Mouse (Mus musculus) B cell, adult (primary cell): ENCODE measurements around the gene Fbxw21. TPM values are rescaled to one million over a fixed set of nuclear protein-coding genes. Genes with fewer than 3 reads are reported as not detected.

Experiments
- total RNA-seq: library from RNA; stranded (reverse); gene quantifications from 4 replicates; pipeline ENCODE4 v1.2.4, GENCODE M21; 2023; ENCODE audit not compliant: inconsistent age

The Fbxw21 gene
- not detected in 4 replicates for total RNA-seq

DNA sequence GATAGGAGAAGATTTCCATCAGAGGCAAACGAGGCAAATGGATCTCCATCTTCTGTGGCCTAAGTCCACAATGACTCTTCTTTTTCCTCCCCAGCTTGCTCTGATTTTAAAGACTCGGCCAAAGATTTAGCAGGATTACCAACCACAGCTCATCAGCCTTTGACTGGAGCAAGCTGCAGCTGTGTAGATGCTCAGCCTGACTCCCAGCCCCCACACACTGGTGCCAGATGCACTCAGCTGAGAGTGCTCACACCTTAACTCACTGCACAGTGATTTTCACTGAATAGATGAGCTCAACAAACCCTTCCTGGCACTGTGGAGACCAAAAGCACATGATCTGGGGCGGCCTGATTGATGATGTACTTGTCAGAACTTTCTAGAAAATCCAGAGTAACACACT, at the start of gene Fbxw21:
TSS of gene Fbxw21 (minus strand) at position 101 of the 400 bp plus-strand sequence.

GRCm38 (mm10) chr9:109195875-109196274, 34.0 kb upstream of the Fbxw21 start, which contains the start of gene Fbxw13:
Gene Fbxw13, minus strand, starts transcription at chr9:109195975.

DNA sequence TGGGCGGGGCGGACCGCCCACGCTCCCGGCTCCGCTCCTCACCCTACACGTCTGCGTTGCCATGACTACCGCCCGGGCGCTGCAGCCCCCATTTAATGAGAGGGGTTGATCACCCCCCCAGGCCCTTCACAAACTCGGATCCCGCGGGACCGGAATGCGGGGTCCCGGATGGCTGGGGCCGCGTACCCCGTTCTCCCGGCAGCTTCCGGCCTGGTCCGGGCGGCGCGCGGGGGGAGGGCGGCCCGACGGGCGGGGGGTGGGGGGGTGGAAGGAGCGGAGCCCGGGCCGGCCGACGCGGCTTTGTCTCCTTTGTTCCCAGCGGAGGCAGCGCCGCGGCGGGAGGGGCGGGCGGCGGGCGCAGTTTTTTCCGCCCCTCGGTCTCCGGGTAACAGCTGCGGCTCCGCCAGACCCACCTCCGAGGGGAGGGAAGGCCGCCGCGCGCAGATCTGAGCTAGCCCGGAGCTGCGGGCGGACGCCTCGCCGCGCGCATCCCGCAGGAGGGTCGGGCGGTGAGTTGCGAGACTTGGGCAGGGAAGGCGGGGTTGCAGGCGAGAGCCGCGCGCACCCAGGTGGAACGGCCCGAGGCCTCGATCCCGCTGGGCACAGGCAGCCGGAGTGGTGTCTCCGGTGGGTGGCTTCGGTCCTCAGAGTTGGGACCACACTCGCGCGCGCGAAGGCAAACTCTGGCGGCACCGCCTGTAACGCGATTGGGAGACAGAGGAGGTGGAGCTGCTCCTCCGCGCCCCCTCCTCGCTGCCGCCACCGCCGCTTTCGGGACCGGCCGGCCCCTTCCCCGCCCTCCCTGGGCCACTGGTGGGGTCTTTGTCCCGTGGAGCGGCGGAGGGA, 66.5 kb downstream of the Fbxw21 start, which contains the start of gene Plxnb1:
TSS of gene Plxnb1 (plus strand) at position 253 of the 846 bp plus-strand sequence.

Other genes starting within 250 kb of the Fbxw21 start
- gene Tmem89, start 247.4 kb downstream of the Fbxw21 start, total RNA-seq, result not detected in 4 replicates
- 160 to 191 TPM (median 173 TPM) in 4 replicates for gene Uqcrc1, start 225.4 kb downstream of the Fbxw21 start, total RNA-seq
- 2.9 to 7.1 TPM (median 4.6 TPM) in 4 replicates for gene Col7a1, start 208.5 kb downstream of the Fbxw21 start, total RNA-seq
- 0.45 to 0.74 TPM (median 0.64 TPM) in 3 of 4 replicates, not detected in the other for gene Ucn2, start 176.0 kb downstream of the Fbxw21 start, total RNA-seq
- gene Pfkfb4, start 170.3 kb downstream of the Fbxw21 start, total RNA-seq, result 26.1 to 36.7 TPM (median 28.4 TPM) in 4 replicates
- 1,721 to 2,235 TPM (median 1,997 TPM) in 4 replicates for gene Shisa5, start 123.5 kb downstream of the Fbxw21 start, total RNA-seq
- gene Trex1, start 102.3 kb downstream of the Fbxw21 start, total RNA-seq, result 9.9 to 16.9 TPM (median 14.7 TPM) in 4 replicates
- gene Atrip, start 87.9 kb downstream of the Fbxw21 start, total RNA-seq, result 32.4 to 38.0 TPM (median 36.4 TPM) in 4 replicates
- gene Ccdc51, start 79.5 kb downstream of the Fbxw21 start, total RNA-seq, result 7.4 to 10.1 TPM (median 9.6 TPM) in 4 replicates
- gene Tma7, start 79.5 kb downstream of the Fbxw21 start, total RNA-seq, result 302 to 333 TPM (median 324 TPM) in 4 replicates
- gene Plxnb1, start 66.7 kb downstream of the Fbxw21 start, total RNA-seq, result 0.24 to 0.51 TPM (median 0.28 TPM) in 4 replicates
- 0.39 TPM in 1 of 4 replicates, not detected in the others for gene Fbxw13, start 33.9 kb upstream of the Fbxw21 start, total RNA-seq
- not detected in 4 replicates for gene Fbxw20, start 72.7 kb upstream of the Fbxw21 start, total RNA-seq
- gene Fbxw14, start 125.6 kb upstream of the Fbxw21 start, total RNA-seq, result not detected in 4 replicates
- not detected in 4 replicates for gene Fbxw28, start 177.6 kb upstream of the Fbxw21 start, total RNA-seq
- not detected in 4 replicates for gene Fbxw22, start 242.3 kb upstream of the Fbxw21 start, total RNA-seq